Mouse (Mus musculus) heart, adult 2 months (tissue): ENCODE measurements around the gene Ivl.

Experiments
- CTCF ChIP-seq: fragments of 200-600 bp; IDR thresholded peaks from 2 replicates; pipeline ENCODE4 v1.8.1; 2022; ENCODE audit warnings: antibody characterized with exemption, mild to moderate bottlenecking, moderate library complexity
- POLR2A ChIP-seq: fragments of 200-500 bp; IDR thresholded peaks from 2 replicates; pipeline ENCODE4 v1.6.1; 2011; ENCODE audit warnings: mild to moderate bottlenecking, low read depth, low read length, control low read depth; ENCODE audit not compliant: insufficient read depth

DNA sequence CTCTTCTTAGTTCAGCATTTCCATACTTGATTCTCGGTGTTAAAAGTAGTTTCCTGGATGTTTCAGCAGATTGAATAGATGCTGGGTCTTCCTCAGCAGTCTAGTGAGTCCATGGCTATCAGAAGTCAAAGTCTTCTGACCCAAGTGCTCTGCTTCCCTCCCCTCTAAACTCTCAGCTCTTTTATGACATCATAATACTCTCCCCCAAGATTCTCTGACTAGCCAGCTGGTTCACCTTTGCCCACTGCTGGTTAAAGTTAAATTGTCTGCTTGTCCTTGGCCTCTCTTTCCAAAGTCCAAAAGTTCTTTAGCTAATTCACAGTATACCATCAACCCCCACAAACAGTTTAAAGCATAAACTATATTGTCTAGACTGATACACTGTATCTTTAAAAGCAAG lies 15.3 kb upstream of the Ivl start, which contains the start of gene Smcp:
- TF ChIP-seq POLR2A (no peak), CTCF (no peak)
